Mouse (Mus musculus): ENCODE data around the gene Gm42957. TPM values are rescaled to one million over a fixed set of nuclear protein-coding genes. Genes with fewer than 3 reads are reported as not detected.
A peak's percentile ranks its signal among the peaks of the same experiment; 100 is the strongest.

Gm42957 gene
- total and polyA plus RNA-seq, 2 experiments from 2014 or later: 0.05 to 0.44 TPM

DNA sequence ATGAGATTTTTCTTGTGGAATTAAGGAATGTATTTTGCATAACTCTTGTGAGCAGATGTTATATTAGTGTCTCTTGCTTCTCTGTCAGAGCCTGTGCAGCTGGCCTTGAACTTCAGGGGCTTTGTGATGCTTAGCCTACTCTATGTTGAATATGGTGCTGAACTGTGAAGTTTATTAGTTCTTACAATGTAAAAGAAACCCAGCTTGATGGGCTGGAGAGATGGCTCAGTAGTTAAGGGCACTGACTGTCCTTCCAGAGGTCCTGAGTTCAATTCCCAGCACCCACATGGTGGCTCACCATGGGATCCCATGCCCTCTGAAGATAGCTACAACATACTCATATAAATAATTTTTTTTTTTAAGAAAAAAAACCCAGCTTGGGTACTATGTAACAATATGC is 3.2 kb upstream of the Gm42957 start:
- peaks cover 9% of the 10 kb centered on the region for H3K4me1 ChIP-seq (ENCODE audit: insufficient read depth, low read length)
- H3K27ac ChIP-seq (ENCODE audit: low read depth, low read length): no peak overlapping the region
- no peak overlapping the region for H3K9ac ChIP-seq (replicated peaks; ENCODE audit: low read length, poor library complexity, severe bottlenecking)
- no peak for TF ChIP-seq CTCF (IDR thresholded peaks at IDR 0.05)
- no peaks in the 10 kb centered on the region for H3K9me3 ChIP-seq (ENCODE audit: low read length)
- no peaks in the 10 kb centered on the region for H3K27me3 ChIP-seq (ENCODE audit: insufficient read depth, low read length)
- H3K4me3 ChIP-seq (ENCODE audit: low read depth, low read length): no peak overlapping the region
- ATAC-seq (ENCODE audit: low FRiP score): no peak
- H3K4me2 ChIP-seq (ENCODE audit: low read depth, low read length, poor library complexity, severe bottlenecking): no peak overlapping the region
- no peak for DNase-seq (ENCODE audit: low spot score)
- H3K36me3 ChIP-seq (ENCODE audit: insufficient read depth, low read length): no peaks in the 10 kb centered on the region; the same call in 1 of the 2 replicates

DNA sequence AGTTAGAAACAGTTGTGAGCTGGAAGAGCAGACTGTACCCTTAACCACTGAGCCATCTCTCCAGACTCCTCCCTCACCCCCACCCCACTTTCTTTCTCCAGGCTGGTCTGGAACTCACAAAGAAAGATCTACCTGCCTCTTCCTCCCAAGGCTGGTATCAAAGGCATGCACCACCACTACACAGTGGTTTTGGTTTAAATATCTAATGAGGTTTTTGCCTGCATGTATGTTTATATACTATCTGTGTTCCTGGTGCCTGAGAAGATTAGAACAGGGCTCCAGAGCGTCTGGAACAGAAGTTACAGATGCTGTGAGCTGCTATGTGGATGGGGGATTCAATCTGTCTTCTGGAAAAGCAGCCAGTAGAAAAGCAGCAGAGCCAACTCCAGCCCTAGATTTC is 1.3 kb upstream of the Gm42957 start:
- ATAC-seq (ENCODE audit: low FRiP score) (no peak), DNase-seq (ENCODE audit: low spot score) (no peak)
- no peak for TF ChIP-seq CTCF (IDR thresholded peaks at IDR 0.05)
- Histone ChIP-seq H3K36me3 (ENCODE audit: insufficient read depth, low read length) (peaks cover 10% of the 10 kb centered on the region), H3K4me2 (ENCODE audit: low read depth, low read length, poor library complexity, severe bottlenecking) (no peak overlapping the region), H3K4me3 (ENCODE audit: low read depth, low read length) (no peak overlapping the region), H3K27ac (ENCODE audit: low read depth, low read length) (no peak overlapping the region), H3K4me1 (ENCODE audit: insufficient read depth, low read length) (peaks cover 9% of the 10 kb centered on the region), H3K9ac (replicated peaks; ENCODE audit: low read length, poor library complexity, severe bottlenecking) (no peak overlapping the region), H3K9me3 (ENCODE audit: low read length) (no peaks in the 10 kb centered on the region), H3K27me3 (ENCODE audit: insufficient read depth, low read length) (no peaks in the 10 kb centered on the region)
- WGBS: 89% methylated on average over 1 of the region's 1 CpGs

DNA sequence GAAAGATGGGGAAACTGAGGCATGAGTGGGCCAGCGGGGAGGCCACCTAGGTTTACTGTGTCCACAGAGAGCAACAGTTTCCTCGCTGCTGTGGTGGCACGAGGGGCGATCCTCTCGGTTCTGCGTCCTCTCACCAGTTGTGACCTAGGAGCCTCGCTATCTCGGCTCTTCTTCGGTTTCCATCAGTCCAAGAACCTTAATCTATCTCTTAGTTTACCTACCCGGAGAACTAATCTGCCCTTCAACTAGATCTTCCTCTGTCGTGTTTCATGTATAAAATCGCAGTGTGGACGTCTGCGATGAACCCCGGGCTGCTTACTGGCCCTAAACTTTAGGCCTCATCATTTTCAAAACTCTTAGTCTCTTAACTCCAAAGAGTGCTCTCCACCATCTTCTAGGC is 632 bp downstream of the Gm42957 start:
- Histone ChIP-seq H3K9me3 (ENCODE audit: low read length) (no peaks in the 10 kb centered on the region), H3K36me3 (ENCODE audit: insufficient read depth, low read length) (peaks cover 10% of the 10 kb centered on the region), H3K9ac (replicated peaks; ENCODE audit: low read length, poor library complexity, severe bottlenecking) (peak overlapping the region; percentile 92), H3K4me3 (ENCODE audit: low read depth, low read length) (peak overlapping the region; percentile 66), H3K27me3 (ENCODE audit: insufficient read depth, low read length) (no peaks in the 10 kb centered on the region), H3K27ac (ENCODE audit: low read depth, low read length) (peak overlapping the region; percentile 77), H3K4me1 (ENCODE audit: insufficient read depth, low read length) (peaks cover 8% of the 10 kb centered on the region; the same call in 1 of the 2 replicates), H3K4me2 (ENCODE audit: low read depth, low read length, poor library complexity, severe bottlenecking) (peak overlapping the region; percentile 95)
- no peak for TF ChIP-seq CTCF (IDR thresholded peaks at IDR 0.05)
- ATAC-seq (ENCODE audit: low FRiP score) (no peak), DNase-seq (ENCODE audit: low spot score) (no peak)
- 10% methylated on average over 15 of the region's 15 CpGs for WGBS

DNA sequence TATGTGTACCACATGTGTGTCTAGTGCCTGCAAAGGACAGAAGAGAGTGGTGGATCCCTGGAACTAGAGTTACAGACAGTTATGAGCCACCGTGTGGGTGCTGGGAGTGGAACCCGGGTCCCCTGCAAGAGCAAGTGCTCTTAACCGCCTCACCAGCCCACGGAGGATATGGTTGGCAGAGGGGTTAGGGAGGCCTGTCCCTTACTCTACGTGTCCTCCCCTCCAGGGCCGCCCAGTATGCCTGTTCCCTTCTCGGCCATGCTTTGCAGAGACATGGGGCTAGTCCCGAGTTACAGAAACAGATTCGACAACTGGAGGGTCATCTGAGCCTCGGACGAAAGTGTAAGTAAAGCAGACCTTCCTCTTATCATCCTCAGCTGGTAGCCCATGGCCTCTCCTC is 1.2 kb downstream of the Gm42957 start:
- no peak overlapping the region for H3K27ac ChIP-seq (ENCODE audit: low read depth, low read length)
- no peak for ATAC-seq (ENCODE audit: low FRiP score)
- peaks cover 6% of the 10 kb centered on the region; the same call in 1 of the 2 replicates for H3K4me1 ChIP-seq (ENCODE audit: insufficient read depth, low read length)
- H3K9me3 ChIP-seq (ENCODE audit: low read length): no peaks in the 10 kb centered on the region
- H3K4me3 ChIP-seq (ENCODE audit: low read depth, low read length): peak overlapping the region; percentile 66
- no peaks in the 10 kb centered on the region for H3K27me3 ChIP-seq (ENCODE audit: insufficient read depth, low read length)
- no peak for TF ChIP-seq CTCF (IDR thresholded peaks at IDR 0.05)
- 70% methylated on average over 11 of the region's 11 CpGs for WGBS
- H3K4me2 ChIP-seq (ENCODE audit: low read depth, low read length, poor library complexity, severe bottlenecking): peak overlapping the region; percentile 95
- peaks cover 10% of the 10 kb centered on the region for H3K36me3 ChIP-seq (ENCODE audit: insufficient read depth, low read length)
- no peak for DNase-seq (ENCODE audit: low spot score)
- H3K9ac ChIP-seq (replicated peaks; ENCODE audit: low read length, poor library complexity, severe bottlenecking): no peak overlapping the region

DNA sequence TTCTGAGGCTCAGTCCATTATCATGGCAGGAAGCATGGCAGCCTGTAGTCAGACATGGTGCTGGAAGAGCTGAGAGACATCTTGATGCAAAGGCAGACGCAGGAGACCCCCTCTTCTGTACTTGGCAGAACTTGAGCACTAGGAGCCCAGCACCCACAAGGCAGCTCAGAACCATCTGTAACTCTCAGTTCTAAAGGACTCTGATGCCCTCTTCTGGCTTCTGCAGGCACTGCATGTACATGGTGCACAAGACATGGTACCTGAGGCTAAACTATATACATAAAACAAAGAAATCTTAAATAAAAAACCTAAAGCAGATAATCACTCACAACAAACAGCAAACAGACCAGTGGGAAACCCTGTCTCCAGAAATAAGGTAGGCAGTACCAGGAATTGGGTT is 3.9 kb downstream of the Gm42957 start:
- Histone ChIP-seq H3K4me1 (ENCODE audit: insufficient read depth, low read length) (peaks cover 6% of the 10 kb centered on the region; the same call in 1 of the 2 replicates), H3K27ac (ENCODE audit: low read depth, low read length) (no peak overlapping the region), H3K36me3 (ENCODE audit: insufficient read depth, low read length) (peaks cover 23% of the 10 kb centered on the region), H3K4me3 (ENCODE audit: low read depth, low read length) (no peak overlapping the region), H3K4me2 (ENCODE audit: low read depth, low read length, poor library complexity, severe bottlenecking) (no peak overlapping the region), H3K27me3 (ENCODE audit: insufficient read depth, low read length) (no peaks in the 10 kb centered on the region), H3K9ac (replicated peaks; ENCODE audit: low read length, poor library complexity, severe bottlenecking) (no peak overlapping the region), H3K9me3 (ENCODE audit: low read length) (no peaks in the 10 kb centered on the region)
- DNase-seq (ENCODE audit: low spot score): peak; percentile 38
- peak; percentile 65 for TF ChIP-seq CTCF (IDR thresholded peaks at IDR 0.05)
- 76% methylated on average over 1 of the region's 1 CpGs for WGBS
- no peak for ATAC-seq (ENCODE audit: low FRiP score)

DNA sequence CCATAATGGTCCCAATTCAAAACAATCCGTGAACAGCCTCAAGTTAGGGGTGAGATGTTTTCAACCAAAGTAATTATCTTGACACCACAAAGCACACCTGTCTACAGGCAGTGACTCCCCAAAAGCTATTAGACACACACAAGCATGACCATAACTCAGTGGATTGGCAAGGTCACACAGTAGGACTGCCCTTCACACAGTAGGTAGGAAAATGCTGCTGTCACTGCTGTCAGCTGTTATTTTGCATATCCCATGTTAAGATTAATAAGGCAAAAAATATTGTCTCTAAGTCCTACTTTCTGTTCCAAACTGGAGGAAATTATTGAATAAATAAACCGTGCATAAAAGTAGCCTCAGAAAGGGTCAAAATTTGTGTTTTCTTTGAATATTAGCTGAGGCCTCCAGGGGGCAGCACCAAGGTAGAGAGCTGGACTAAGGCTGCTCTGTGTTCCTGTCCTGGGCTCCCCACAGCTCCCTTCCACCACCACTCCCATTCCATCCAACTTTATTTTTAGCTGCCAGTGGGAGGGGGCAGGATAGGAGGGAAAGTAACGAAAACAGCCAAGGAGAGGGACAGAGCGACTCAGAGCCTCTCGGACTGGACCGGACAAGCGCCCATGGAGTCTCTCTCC is 9.9 kb downstream of the Gm42957 start, which contains the start of gene Itga10:
Gene Itga10, plus strand, starts transcription at position 567 of the 632 bp plus-strand sequence.
- Histone ChIP-seq H3K4me3 (ENCODE audit: low read depth, low read length) (no peak within 1 kb of the TSS), H3K27me3 (ENCODE audit: insufficient read depth, low read length) (no peaks in the 10 kb centered on the region), H3K27ac (ENCODE audit: low read depth, low read length) (no peak within 1 kb of the TSS), H3K4me2 (ENCODE audit: low read depth, low read length, poor library complexity, severe bottlenecking) (no peak within 1 kb of the TSS), H3K9ac (replicated peaks; ENCODE audit: low read length, poor library complexity, severe bottlenecking) (no peak within 1 kb of the TSS), H3K9me3 (ENCODE audit: low read length) (no peaks in the 10 kb centered on the region), H3K36me3 (ENCODE audit: insufficient read depth, low read length) (peaks cover 15% of the 10 kb centered on the region), H3K4me1 (ENCODE audit: insufficient read depth, low read length) (no peaks in the 10 kb centered on the region)
- WGBS: 68% methylated on average over 7 of the region's 7 CpGs
- TF ChIP-seq CTCF (IDR thresholded peaks at IDR 0.05): peak; percentile 68
- DNase-seq (ENCODE audit: low spot score) (peak; percentile 30), ATAC-seq (ENCODE audit: low FRiP score) (no peak)
